Mouse (Mus musculus): Measurements from ENCODE around the gene Hyou1.

DNA sequence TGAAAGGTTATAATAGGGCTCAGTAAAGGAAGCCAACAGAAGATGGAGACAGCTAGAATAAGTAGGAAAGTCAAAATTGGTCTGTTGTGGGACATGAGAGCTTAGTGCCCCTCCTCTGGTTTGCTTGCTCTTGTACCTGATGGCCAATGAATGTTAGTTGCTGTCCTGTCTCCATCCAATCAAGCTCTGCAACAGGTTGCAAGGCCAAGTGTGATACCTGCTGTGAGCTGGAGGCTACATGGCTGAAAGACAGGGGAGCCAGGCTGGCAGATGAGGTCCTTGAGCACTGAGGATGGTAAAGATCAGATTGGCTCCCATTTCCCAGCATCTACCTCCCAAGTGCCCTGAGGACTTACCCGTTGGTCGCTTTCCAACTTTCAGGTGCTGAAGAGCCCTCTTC is 33.5 kb downstream of the Hyou1 start:
- TF ChIP-seq CTCF (IDR thresholded peaks at IDR 0.05) (no peak), POLR2A (IDR thresholded peaks at IDR 0.05; ENCODE audit: insufficient read depth, low read depth, low read length) (no peak), EP300 (IDR thresholded peaks at IDR 0.05; ENCODE audit: insufficient read depth, low read depth, low read length) (no peak)

Data from heart, adult 2 months (tissue).